29 mouse cellular contexts compared by ENCODE assay signal in genomic region chrX:7690486-7690885, GRCm38 (mm10). TPM values are rescaled to one million over a fixed set of nuclear protein-coding genes. Genes with fewer than 3 reads are reported as not detected.
DNase-seq lines count a peak whose midpoint lies in the region; ATAC-seq and TF ChIP-seq lines count a peak whose summit lies in the region.
"Had no signal": no experiment of that assay in that cellular context is flagged by ENCODE, and none has a peak within 500 bp of the region (broad histone marks: within the 10 kb centered on the region; RNA-seq: fewer than 3 reads in every experiment).

No protein-coding gene starts in this region.

- 38% methylated on average over 3 of the region's 3 CpGs for WGBS in lung, embryonic 15.5 days
- 30% methylated on average over 3 of the region's 3 CpGs for WGBS in lung, embryonic 16.5 days
- 91% methylated on average over 3 of the region's 3 CpGs for whole genome bisulfite sequencing in thymus, adult 2 months

- no peak overlapping the region for H3K9ac ChIP-seq in lung, embryonic 15.5 days
- H3K9ac ChIP-seq in lung, embryonic 16.5 days (ENCODE audit: low read length): no peak overlapping the region
- H3K9ac ChIP-seq: embryonic facial prominence, embryonic 13.5 days; forebrain, embryonic 13.5 days; heart, embryonic 13.5 days; hindbrain, embryonic 12.5 days had no signal

- no peaks in the 10 kb centered on the region for H3K9me3 ChIP-seq in lung, embryonic 15.5 days
- no peaks in the 10 kb centered on the region for H3K9me3 ChIP-seq in lung, embryonic 16.5 days (ENCODE audit: control insufficient read depth, low read length)
- H3K9me3 ChIP-seq: embryonic facial prominence, embryonic 13.5 days; forebrain, embryonic 10.5 days; forebrain, embryonic 13.5 days; heart, embryonic 10.5 days; heart, embryonic 13.5 days; hindbrain, embryonic 12.5 days had no signal

- TF ChIP-seq POLR2A in thymus, adult 2 months (IDR thresholded peaks at IDR 0.05; ENCODE audit: control insufficient read depth, extremely low read depth, insufficient read depth, low read length, poor library complexity): no peak

- H3K27me3 ChIP-seq in lung, embryonic 15.5 days: no peaks in the 10 kb centered on the region
- H3K27me3 ChIP-seq in lung, embryonic 16.5 days (ENCODE audit: control insufficient read depth, insufficient read depth, low read depth, low read length): no peaks in the 10 kb centered on the region
- no peaks in the 10 kb centered on the region for H3K27me3 ChIP-seq in thymus, adult 2 months (ENCODE audit: control insufficient read depth, insufficient read depth, low read length)
- H3K27me3 ChIP-seq: embryonic facial prominence, embryonic 13.5 days; forebrain, embryonic 13.5 days; hindbrain, embryonic 12.5 days had no signal

- no peak overlapping the region for H3K4me2 ChIP-seq in lung, embryonic 15.5 days
- H3K4me2 ChIP-seq in lung, embryonic 16.5 days (ENCODE audit: low read depth, low read length): no peak overlapping the region
- H3K4me2 ChIP-seq: embryonic facial prominence, embryonic 13.5 days; forebrain, embryonic 13.5 days; heart, embryonic 13.5 days; hindbrain, embryonic 12.5 days had no signal

- H3K4me1 ChIP-seq in lung, embryonic 15.5 days: no peaks in the 10 kb centered on the region
- H3K4me1 ChIP-seq in lung, embryonic 16.5 days (replicated peaks; ENCODE audit: control insufficient read depth, insufficient read depth, low read length): no peaks in the 10 kb centered on the region
- no peaks in the 10 kb centered on the region for H3K4me1 ChIP-seq in thymus, adult 2 months (replicated peaks; ENCODE audit: control insufficient read depth, insufficient read depth, low read length)
- H3K4me1 ChIP-seq: embryonic facial prominence, embryonic 13.5 days; forebrain, embryonic 10.5 days; forebrain, embryonic 13.5 days; heart, embryonic 10.5 days; heart, embryonic 13.5 days; hindbrain, embryonic 12.5 days had no signal

- ATAC-seq in lung, embryonic 15.5 days (ENCODE audit: borderline replicate concordance, extremely low read depth, low FRiP score, low TSS enrichment): peak; percentile 65; the same call in 1 of the 2 replicates
- peak; percentile 90 for ATAC-seq in lung, embryonic 16.5 days (ENCODE audit: low read depth)
- ATAC-seq: CD4-positive, CD25-positive, alpha-beta regulatory T cell, adult 4 months; forebrain, embryonic 13.5 days; forebrain, embryonic 16.5 days; hindbrain, embryonic 16.5 days had no signal

- no peak overlapping the region for H3K4me3 ChIP-seq in lung, embryonic 15.5 days
- H3K4me3 ChIP-seq in lung, embryonic 16.5 days (ENCODE audit: low read length): no peak overlapping the region
- no peak overlapping the region for H3K4me3 ChIP-seq in thymus, adult 2 months (ENCODE audit: control insufficient read depth, insufficient read depth, low read length)
- H3K4me3 ChIP-seq: embryonic facial prominence, embryonic 13.5 days; forebrain, embryonic 10.5 days; forebrain, embryonic 13.5 days; heart, adult 2 months; heart, embryonic 10.5 days; heart, embryonic 13.5 days; hindbrain, embryonic 12.5 days had no signal

- TF ChIP-seq CTCF in thymus, adult 2 months (IDR thresholded peaks at IDR 0.05; ENCODE audit: borderline replicate concordance, control insufficient read depth, extremely low read depth, insufficient read depth, low read length, poor library complexity): no peak

- peak overlapping the region; percentile 57 for H3K27ac ChIP-seq in lung, embryonic 15.5 days
- H3K27ac ChIP-seq in lung, embryonic 16.5 days (ENCODE audit: low read length): peak overlapping the region; percentile 57; the same call in 1 of the 2 replicates
- H3K27ac ChIP-seq in thymus, adult 2 months (ENCODE audit: control insufficient read depth, insufficient read depth, low read length): no peak overlapping the region
- H3K27ac ChIP-seq: embryonic facial prominence, embryonic 13.5 days; forebrain, embryonic 10.5 days; forebrain, embryonic 13.5 days; heart, adult 2 months; heart, embryonic 10.5 days; heart, embryonic 13.5 days; hindbrain, embryonic 12.5 days had no signal

- DNase-seq in heart, adult 11 months: peak; percentile 31
- DNase-seq in heart, postnatal 4 days: no peak
- peak; percentile 55 for DNase-seq in lung, postnatal 25 days (ENCODE audit: low spot score)
- no peak for DNase-seq in kidney, postnatal 4 days
- DNase-seq in thymus, adult 2 months: no peak
- DNase-seq: adrenal gland, adult 2 months; adrenal gland, postnatal 14 days; cerebellum, adult 11 months; cerebellum, adult 2 months; cerebellum, adult 9-11 months; cerebellum, postnatal 25 days; gastrocnemius, postnatal 14 days; heart, adult 2 months; heart, postnatal 14 days had no signal

- no peaks in the 10 kb centered on the region for H3K36me3 ChIP-seq in lung, embryonic 15.5 days
- no peaks in the 10 kb centered on the region for H3K36me3 ChIP-seq in lung, embryonic 16.5 days (ENCODE audit: control insufficient read depth, insufficient read depth, low read length)
- H3K36me3 ChIP-seq in thymus, adult 2 months (ENCODE audit: control insufficient read depth, insufficient read depth, low read length): no peaks in the 10 kb centered on the region
- H3K36me3 ChIP-seq: embryonic facial prominence, embryonic 13.5 days; forebrain, embryonic 10.5 days; heart, embryonic 10.5 days; heart, embryonic 13.5 days; hindbrain, embryonic 12.5 days had no signal

RNA-seq across cellular contexts. Expression of gene Gpkow, which starts 6.4 kb away (rescaled TPM):
- 10 to 100 TPM; 26.1 to 26.4 TPM for total RNA-seq in heart, postnatal 4 days (2021)
- 46.9 and 49.1 TPM in 2 replicates for polyA plus RNA-seq in lung, embryonic 15.5 days (2015; fragmentation: Nextera tagmentation; extraction: Ambion mirVana)
- 51.6 and 51.8 TPM in 2 replicates for polyA plus RNA-seq in lung, embryonic 16.5 days (2015; fragmentation: Nextera tagmentation; extraction: Ambion mirVana)
- polyA plus RNA-seq in thymus, adult 2 months (2012; rRNA removed): 12.2 and 12.8 TPM in 2 replicates

RNA-seq across cellular contexts. Expression of gene Magix, which starts 9.4 kb away (rescaled TPM):
- 1 to 10 TPM; 2.3 to 2.7 TPM for total RNA-seq in heart, postnatal 4 days (2021)
- polyA plus RNA-seq in lung, embryonic 15.5 days (2015; fragmentation: Nextera tagmentation; extraction: Ambion mirVana): 0.53 and 0.62 TPM in 2 replicates
- 0.38 and 0.45 TPM in 2 replicates for polyA plus RNA-seq in lung, embryonic 16.5 days (2015; fragmentation: Nextera tagmentation; extraction: Ambion mirVana)
- 0.82 and 3.0 TPM in 2 replicates for polyA plus RNA-seq in thymus, adult 2 months (2012; rRNA removed)
- total RNA-seq: common myeloid progenitor, adult 5-6 weeks had no signal
- polyA plus RNA-seq: CD4-positive, CD25-positive, alpha-beta regulatory T cell, adult 4 months; embryonic facial prominence, embryonic 13.5 days had no signal

RNA-seq across cellular contexts. Expression of gene Plp2, which starts 19.3 kb away (rescaled TPM):
- 100 to 1,000 TPM; 101 to 115 TPM for total RNA-seq in heart, postnatal 4 days (2021)
- polyA plus RNA-seq in lung, embryonic 15.5 days (2015; fragmentation: Nextera tagmentation; extraction: Ambion mirVana): 186 and 191 TPM in 2 replicates
- 218 and 221 TPM in 2 replicates for polyA plus RNA-seq in lung, embryonic 16.5 days (2015; fragmentation: Nextera tagmentation; extraction: Ambion mirVana)
- polyA plus RNA-seq in thymus, adult 2 months (2012; rRNA removed): 144 and 149 TPM in 2 replicates

RNA-seq across cellular contexts. Expression of gene Wdr45, which starts 23.6 kb away (rescaled TPM):
- total RNA-seq in heart, postnatal 4 days (2021): 10 to 100 TPM; 23.6 to 23.9 TPM
- 69.6 and 79.5 TPM in 2 replicates for polyA plus RNA-seq in lung, embryonic 15.5 days (2015; fragmentation: Nextera tagmentation; extraction: Ambion mirVana)
- 102 and 122 TPM in 2 replicates for polyA plus RNA-seq in lung, embryonic 16.5 days (2015; fragmentation: Nextera tagmentation; extraction: Ambion mirVana)
- polyA plus RNA-seq in thymus, adult 2 months (2012; rRNA removed): 86.6 and 105 TPM in 2 replicates

RNA-seq across cellular contexts. Expression of gene Gm45208, which starts 31.6 kb away (rescaled TPM):
- total RNA-seq in heart, postnatal 4 days (2021): not detected
- not detected in 2 replicates for polyA plus RNA-seq in lung, embryonic 15.5 days (2015; fragmentation: Nextera tagmentation; extraction: Ambion mirVana)
- polyA plus RNA-seq in lung, embryonic 16.5 days (2015; fragmentation: Nextera tagmentation; extraction: Ambion mirVana): 0.72 and 1.7 TPM in 2 replicates
- polyA plus RNA-seq in thymus, adult 2 months (2012; rRNA removed): 1.8 and 1.9 TPM in 2 replicates
- total RNA-seq: adrenal gland, adult 2 months; common myeloid progenitor, adult 5-6 weeks; gastrocnemius, postnatal 14 days; heart, postnatal 14 days; hematopoietic stem cell, adult 5-6 weeks; MEL had no signal
- polyA plus RNA-seq: cerebellum, adult 2 months; embryonic facial prominence, embryonic 13.5 days; heart, embryonic 10.5 days; heart, embryonic 16.5 days; hindbrain, embryonic 16.5 days had no signal

Comparison
In these comparisons a context has a peak if more than half of its experiments do, and no peak if none do; other contexts are left out.
1. DNase-seq: peak in heart, adult 11 months (single experiment) and lung, postnatal 25 days (single experiment); none in heart, postnatal 4 days (single experiment), kidney, postnatal 4 days (0 of 2) and thymus, adult 2 months (single experiment).